Mouse (Mus musculus) mouse embryonic stem cell (cell line): ENCODE results near the gene Acta1.

ENCODE experiments used
- in situ Hi-C, 2 experiments: fragments of 300-500 bp; cut with MboI; formaldehyde crosslinking; loops; 1 replicate in 1 of 2; 3 replicates in 1 of 2; pipeline ENCODE4 v1.14.3; 2019 to 2020; ENCODE audit warnings: low sequenced_read_pairs in 2 of 2, low pct_unique_long_range_greater_than_20kb in 1 of 2, mixed read lengths in 1 of 2; ENCODE audit not compliant: unreplicated experiment in 1 of 2

The Acta1 gene

GRCm38 (mm10) chr8:123854733-123855475 is 39.6 kb downstream of the Acta1 start:
- in situ Hi-C loops, result no loop called here

- in situ Hi-C loops, result no loop called here
Measured at GRCm38 (mm10) chr8:123854252-123854651, 40.3 kb downstream of the Acta1 start.

- in situ Hi-C loops, result no loop called here
Measured at GRCm38 (mm10) chr8:123851590-123851989, 43.0 kb downstream of the Acta1 start.

- in situ Hi-C loops, result no loop called here
Measured at GRCm38 (mm10) chr8:123849352-123849751, 45.2 kb downstream of the Acta1 start.

GRCm38 (mm10) chr8:123847546-123847945 is 47.0 kb downstream of the Acta1 start:
- in situ Hi-C loops, result no loop called here

GRCm38 (mm10) chr8:123846509-123846908 is 48.0 kb downstream of the Acta1 start:
- in situ Hi-C loops, result no loop called here

- in situ Hi-C loops, result no loop called here
Measured at GRCm38 (mm10) chr8:123845991-123846390, 48.6 kb downstream of the Acta1 start.

GRCm38 (mm10) chr8:123845114-123845513 is 49.4 kb downstream of the Acta1 start:
- in situ Hi-C loops, result no loop called here

- in situ Hi-C loops, result no loop called here
Measured at GRCm38 (mm10) chr8:123844341-123844740, 50.2 kb downstream of the Acta1 start.

GRCm38 (mm10) chr8:123842086-123842485 is 52.5 kb downstream of the Acta1 start:
- in situ Hi-C loops, result no loop called here
